Mouse (Mus musculus): Measurements from ENCODE around the gene Lsp1.

Gene Lsp1

GRCm38 (mm10) chr7:142538766-142539165 is 78.2 kb downstream of the Lsp1 start:
- no peak for DNase-seq (ENCODE audit: low spot score)

GRCm38 (mm10) chr7:142539828-142540227 is 79.2 kb downstream of the Lsp1 start:
- DNase-seq (ENCODE audit: low spot score), result no peak

- no peak for DNase-seq (ENCODE audit: low spot score)
Observed at GRCm38 (mm10) chr7:142542771-142543303, 82.2 kb downstream of the Lsp1 start.
